Mouse (Mus musculus) forebrain, embryonic 11.5 days (tissue): ENCODE results near the gene Apoc2. TPM values are rescaled to one million over a fixed set of nuclear protein-coding genes. Genes with fewer than 3 reads are reported as not detected.

Experiments
- ATAC-seq: fragments of 200-750 bp; cut with Nextera tagmentation; replicated peaks from 2 replicates; pipeline ENCODE4 v1.8.0; 2017; ENCODE audit warnings: moderate TSS enrichment; ENCODE audit not compliant: low FRiP score
- DNase-seq: peaks from one replicate; pipeline ENCODE4 v3.0.0-alpha.2; 2017; ENCODE audit warnings: low spot score
- H3K27ac ChIP-seq: fragments of 300-500 bp; sonication (generic); 2 replicates; pipeline ENCODE4 v1.5.1; 2014; ENCODE audit warnings: low read depth, low read length
- H3K27me3 ChIP-seq: fragments of 300-500 bp; sonication (generic); 2 replicates; pipeline ENCODE4 v1.6.1; 2014; ENCODE audit warnings: mild to moderate bottlenecking, low read length, mixed read lengths; ENCODE audit not compliant: control insufficient read depth, insufficient read depth
- H3K36me3 ChIP-seq: fragments of 300-500 bp; sonication (generic); 2 replicates; pipeline ENCODE4 v1.6.1; 2014; ENCODE audit warnings: mild to moderate bottlenecking, low read length, moderate library complexity, mixed read lengths; ENCODE audit not compliant: control insufficient read depth, insufficient read depth
- H3K4me1 ChIP-seq: fragments of 300-500 bp; sonication (generic); replicated peaks from 2 replicates; pipeline ENCODE4 v1.6.1; 2014; ENCODE audit warnings: low read length, mixed read lengths; ENCODE audit not compliant: control insufficient read depth, insufficient read depth
- H3K4me2 ChIP-seq: fragments of 300-500 bp; sonication (generic); 2 replicates; pipeline ENCODE4 v1.6.1; 2014; ENCODE audit warnings: low read depth, mild to moderate bottlenecking, low read length, moderate library complexity, mixed read lengths; ENCODE audit not compliant: severe bottlenecking
- H3K4me3 ChIP-seq: fragments of 300-500 bp; sonication (generic); 2 replicates; pipeline ENCODE4 v1.5.1; 2014; ENCODE audit warnings: low read depth, low read length
- H3K9ac ChIP-seq: fragments of 300-500 bp; sonication (generic); 2 replicates; pipeline ENCODE4 v1.6.1; 2014; ENCODE audit warnings: low read length
- H3K9me3 ChIP-seq: fragments of 300-500 bp; sonication (generic); 2 replicates; pipeline ENCODE4 v1.6.1; 2016; ENCODE audit warnings: low read length, mixed read lengths; ENCODE audit not compliant: control insufficient read depth
- WGBS: fragments of 180-500 bp; shearing (Covaris S2); extraction: QIAGEN DNeasy Blood & Tissue Kit; methylation state at CpG from one replicate; pipeline ENCODE4 v1.1.7; 2014; 5-methylcytosine and 5-hydroxymethylcytosine counted together
- polyA plus RNA-seq: library from polyadenylated mRNA; unstranded; fragments of >200 nt; fragmentation: Nextera tagmentation; extraction: Ambion mirVana; gene quantifications from 2 replicates; pipeline ENCODE4 v1.2.1, GENCODE M21; 2014

Gene Apoc2
- polyA plus RNA-seq, 1 experiment from 2014 or later = not detected

GRCm38 (mm10) chr7:19704475-19704874 is 26.7 kb upstream of the Apoc2 start:
- ATAC-seq = no peak
- no peak overlapping the region for H3K27ac ChIP-seq
- no peak overlapping the region for H3K9ac ChIP-seq
- WGBS = 93% methylated on average over 4 of the region's 4 CpGs
- peaks cover 2% of the 10 kb centered on the region; the same call in 1 of the 2 replicates for H3K4me1 ChIP-seq
- H3K9me3 ChIP-seq = no peaks in the 10 kb centered on the region
- no peaks in the 10 kb centered on the region for H3K27me3 ChIP-seq
- no peaks in the 10 kb centered on the region; the same call in 1 of the 2 replicates for H3K36me3 ChIP-seq
- DNase-seq = no peak
- H3K4me3 ChIP-seq = no peak overlapping the region
- H3K4me2 ChIP-seq = no peak overlapping the region

DNA sequence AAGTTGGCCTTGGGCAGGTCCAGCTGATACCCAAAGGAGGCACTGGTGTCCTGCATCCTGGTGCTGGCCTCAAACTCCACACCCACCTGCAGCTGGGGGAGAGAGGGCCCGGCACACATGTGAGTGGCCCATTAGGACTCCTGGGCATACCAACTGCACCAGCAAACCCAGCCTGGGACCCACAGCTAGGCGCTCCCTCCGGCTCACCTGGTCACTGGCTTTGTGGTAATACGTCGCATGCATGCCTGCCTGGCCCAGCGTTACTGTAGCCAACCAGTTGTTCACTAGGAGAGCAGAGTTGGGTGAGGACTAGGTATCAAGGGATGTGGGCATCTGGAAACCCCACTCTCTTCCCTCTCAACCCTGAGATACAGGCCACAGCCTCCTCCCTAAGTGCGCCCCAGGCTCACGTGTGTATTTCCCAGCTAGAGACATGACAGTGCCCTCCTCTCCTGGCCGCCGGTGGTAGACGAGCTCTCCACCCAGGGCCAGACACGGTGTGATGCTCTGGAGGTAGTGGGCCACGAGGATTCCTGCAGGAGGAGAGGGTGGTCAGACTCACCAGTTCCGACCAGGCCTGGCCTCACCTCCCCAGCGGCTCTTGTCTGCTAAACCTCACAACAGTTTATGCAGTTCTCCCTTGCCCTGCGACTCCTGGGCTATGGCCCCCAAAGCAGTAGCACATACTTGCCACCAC is 25.3 kb upstream of the Apoc2 start:
- H3K36me3 ChIP-seq = no peaks in the 10 kb centered on the region; the same call in 1 of the 2 replicates
- ATAC-seq (no peak), DNase-seq (no peak)
- H3K4me1 ChIP-seq = peaks cover 6% of the 10 kb centered on the region; the same call in 1 of the 2 replicates
- H3K4me2 ChIP-seq = no peak overlapping the region
- 93% methylated on average over 16 of the region's 16 CpGs for WGBS
- no peak overlapping the region for H3K27ac ChIP-seq
- H3K9me3 ChIP-seq = no peaks in the 10 kb centered on the region
- no peaks in the 10 kb centered on the region for H3K27me3 ChIP-seq
- H3K9ac ChIP-seq = no peak overlapping the region
- H3K4me3 ChIP-seq = no peak overlapping the region

DNA sequence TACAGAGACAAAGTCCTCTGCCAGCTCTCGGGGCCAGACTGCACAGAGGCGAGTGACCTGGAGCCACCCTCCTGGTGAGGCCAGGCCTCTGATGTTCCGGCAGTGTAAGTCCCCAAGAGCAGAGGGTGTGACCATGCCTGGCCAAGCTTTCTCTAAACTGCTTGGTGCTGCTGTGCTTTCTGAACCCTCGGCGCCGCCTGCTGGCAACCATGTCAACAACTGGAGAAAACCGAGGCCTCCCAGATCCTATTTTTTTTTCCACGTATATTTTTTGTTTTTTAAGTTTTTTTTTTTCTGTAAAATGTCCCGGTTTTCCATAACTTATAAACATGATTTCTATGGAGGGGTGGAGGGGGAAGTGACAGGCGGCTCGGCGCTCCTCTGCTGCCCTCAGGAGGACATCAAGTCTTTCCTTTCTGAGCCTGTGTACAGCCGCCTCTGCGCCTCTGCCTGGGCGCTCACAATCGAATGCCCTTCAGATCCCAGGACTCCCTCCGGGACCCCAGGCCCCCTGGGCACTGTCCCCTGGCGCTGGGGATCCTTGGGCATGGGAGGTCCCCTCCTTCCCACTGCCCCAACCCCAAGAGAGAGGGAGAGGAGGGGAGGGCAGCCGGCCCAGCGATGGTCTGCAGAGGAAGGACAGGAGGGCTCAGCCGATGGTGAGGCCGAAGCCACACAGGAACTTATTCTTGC is 23.5 kb upstream of the Apoc2 start:
- H3K36me3 ChIP-seq = no peaks in the 10 kb centered on the region; the same call in 1 of the 2 replicates
- H3K27ac ChIP-seq = peak overlapping the region; percentile 50; the same call in 1 of the 2 replicates
- peaks cover 7% of the 10 kb centered on the region; the same call in 1 of the 2 replicates for H3K4me1 ChIP-seq
- peak; percentile 63 for ATAC-seq
- no peaks in the 10 kb centered on the region for H3K27me3 ChIP-seq
- DNase-seq = peak; percentile 82
- no peaks in the 10 kb centered on the region; the same call in 1 of the 2 replicates for H3K9me3 ChIP-seq
- H3K4me2 ChIP-seq = no peak overlapping the region
- 39% methylated on average over 21 of the region's 22 CpGs for WGBS
- H3K4me3 ChIP-seq = no peak overlapping the region
- no peak overlapping the region for H3K9ac ChIP-seq

- peaks cover 7% of the 10 kb centered on the region; the same call in 1 of the 2 replicates for H3K4me1 ChIP-seq
- WGBS = 65% methylated on average over 12 of the region's 12 CpGs
- ATAC-seq (no peak), DNase-seq (no peak)
- H3K27ac ChIP-seq = no peak overlapping the region
- H3K9me3 ChIP-seq = no peaks in the 10 kb centered on the region; the same call in 1 of the 2 replicates
- no peak overlapping the region for H3K9ac ChIP-seq
- no peak overlapping the region for H3K4me2 ChIP-seq
- H3K4me3 ChIP-seq = no peak overlapping the region
- H3K36me3 ChIP-seq = no peaks in the 10 kb centered on the region; the same call in 1 of the 2 replicates
- H3K27me3 ChIP-seq = no peaks in the 10 kb centered on the region
Observed at GRCm38 (mm10) chr7:19700299-19701068, 22.7 kb upstream of the Apoc2 start.

DNA sequence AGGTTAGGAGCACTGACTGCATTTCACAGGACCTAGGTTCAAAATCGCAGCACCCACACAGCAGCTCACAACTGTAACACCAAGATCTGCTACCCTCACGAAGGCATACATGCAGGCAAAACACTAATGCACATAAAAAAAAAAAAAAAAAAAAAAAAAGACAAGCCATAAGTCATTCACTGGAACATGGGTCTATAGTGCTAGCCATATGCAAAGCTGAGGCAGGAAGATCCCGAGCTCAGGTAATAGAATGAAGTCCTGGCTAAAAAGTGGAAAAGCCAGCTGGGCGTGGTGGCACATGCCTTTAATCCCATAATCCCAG is 22.0 kb upstream of the Apoc2 start:
- H3K27me3 ChIP-seq = no peaks in the 10 kb centered on the region
- ATAC-seq (no peak), DNase-seq (no peak)
- H3K36me3 ChIP-seq = no peaks in the 10 kb centered on the region; the same call in 1 of the 2 replicates
- H3K4me1 ChIP-seq = peaks cover 7% of the 10 kb centered on the region; the same call in 1 of the 2 replicates
- H3K4me2 ChIP-seq = no peak overlapping the region
- WGBS = 79% methylated on average over 4 of the region's 4 CpGs
- H3K27ac ChIP-seq = no peak overlapping the region
- H3K9ac ChIP-seq = no peak overlapping the region
- no peak overlapping the region for H3K4me3 ChIP-seq
- no peaks in the 10 kb centered on the region; the same call in 1 of the 2 replicates for H3K9me3 ChIP-seq

- DNase-seq (peak; percentile 77), ATAC-seq (peak; percentile 74)
- peaks cover 7% of the 10 kb centered on the region; the same call in 1 of the 2 replicates for H3K4me1 ChIP-seq
- no peaks in the 10 kb centered on the region; the same call in 1 of the 2 replicates for H3K36me3 ChIP-seq
- 2% methylated on average over 20 of the region's 20 CpGs for WGBS
- H3K27me3 ChIP-seq = no peaks in the 10 kb centered on the region
- no peaks in the 10 kb centered on the region; the same call in 1 of the 2 replicates for H3K9me3 ChIP-seq
- H3K27ac ChIP-seq = no peak within 1 kb of the TSS
- peak within 1 kb of the TSS; percentile 62 for H3K9ac ChIP-seq
- H3K4me2 ChIP-seq = peak within 1 kb of the TSS; percentile 65
- H3K4me3 ChIP-seq = peak within 1 kb of the TSS; percentile 30
Observed at GRCm38 (mm10) chr7:19698907-19699826, 21.4 kb upstream of the Apoc2 start, which contains the start of gene Apoe. Apoe (minus strand) TSS chr7:19699188.

DNA sequence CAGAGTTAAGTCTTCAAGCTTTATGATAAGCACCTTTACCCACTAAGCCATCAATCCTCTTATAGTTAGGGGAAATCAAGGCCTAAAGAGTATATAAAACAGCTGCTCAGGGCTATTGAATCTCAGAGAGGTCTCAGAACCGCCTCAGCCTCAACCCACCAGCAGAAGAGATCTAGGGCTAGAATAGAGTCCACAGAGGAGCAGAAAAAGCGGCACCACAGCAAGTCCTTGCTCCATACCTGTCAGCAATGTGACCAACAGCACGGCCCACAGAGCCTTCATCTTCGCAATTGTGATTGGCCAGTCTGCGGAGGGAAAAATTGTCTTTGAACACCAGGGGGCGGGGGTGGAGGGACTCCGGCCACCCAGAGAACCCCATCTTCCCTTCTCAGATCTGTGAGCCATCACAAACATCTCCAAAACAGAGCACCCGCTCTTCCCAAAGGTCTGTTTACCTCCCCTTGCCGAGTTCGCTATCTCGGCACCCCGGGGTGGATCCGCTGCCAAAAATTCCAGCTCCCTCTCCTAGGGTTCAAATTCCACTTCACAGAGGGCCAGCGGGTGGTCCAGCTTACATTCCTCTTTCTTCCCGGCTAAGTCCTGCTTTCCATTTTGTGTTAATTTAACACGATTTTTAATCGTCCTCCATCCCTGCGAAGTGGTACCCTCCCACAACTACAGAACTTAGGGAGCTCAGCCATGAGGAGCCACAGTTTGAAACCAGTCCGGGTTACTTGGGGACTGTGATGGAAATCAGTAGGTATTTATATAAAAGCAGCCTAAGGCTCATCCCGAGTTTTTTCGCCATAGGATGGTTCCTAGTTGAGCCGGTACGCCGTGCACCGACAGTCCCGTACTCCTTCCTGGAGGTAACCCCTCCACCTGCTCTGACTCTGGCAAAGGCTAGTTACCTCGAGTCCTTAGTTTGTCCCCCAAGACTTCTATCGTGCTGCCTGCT is 20.5 kb upstream of the Apoc2 start:
- H3K4me3 ChIP-seq = peak overlapping the region; percentile 30
- DNase-seq (peak; percentile 67), ATAC-seq (no peak)
- H3K27ac ChIP-seq = no peak overlapping the region
- WGBS = 3% methylated on average over 28 of the region's 28 CpGs
- H3K27me3 ChIP-seq = no peaks in the 10 kb centered on the region
- peaks cover 7% of the 10 kb centered on the region; the same call in 1 of the 2 replicates for H3K4me1 ChIP-seq
- no peaks in the 10 kb centered on the region; the same call in 1 of the 2 replicates for H3K36me3 ChIP-seq
- peak overlapping the region; percentile 65 for H3K4me2 ChIP-seq
- H3K9ac ChIP-seq = peak overlapping the region; percentile 62
- no peaks in the 10 kb centered on the region; the same call in 1 of the 2 replicates for H3K9me3 ChIP-seq
